ENCODE assay signal across 13 mouse cellular contexts in the genomic region with DNA sequence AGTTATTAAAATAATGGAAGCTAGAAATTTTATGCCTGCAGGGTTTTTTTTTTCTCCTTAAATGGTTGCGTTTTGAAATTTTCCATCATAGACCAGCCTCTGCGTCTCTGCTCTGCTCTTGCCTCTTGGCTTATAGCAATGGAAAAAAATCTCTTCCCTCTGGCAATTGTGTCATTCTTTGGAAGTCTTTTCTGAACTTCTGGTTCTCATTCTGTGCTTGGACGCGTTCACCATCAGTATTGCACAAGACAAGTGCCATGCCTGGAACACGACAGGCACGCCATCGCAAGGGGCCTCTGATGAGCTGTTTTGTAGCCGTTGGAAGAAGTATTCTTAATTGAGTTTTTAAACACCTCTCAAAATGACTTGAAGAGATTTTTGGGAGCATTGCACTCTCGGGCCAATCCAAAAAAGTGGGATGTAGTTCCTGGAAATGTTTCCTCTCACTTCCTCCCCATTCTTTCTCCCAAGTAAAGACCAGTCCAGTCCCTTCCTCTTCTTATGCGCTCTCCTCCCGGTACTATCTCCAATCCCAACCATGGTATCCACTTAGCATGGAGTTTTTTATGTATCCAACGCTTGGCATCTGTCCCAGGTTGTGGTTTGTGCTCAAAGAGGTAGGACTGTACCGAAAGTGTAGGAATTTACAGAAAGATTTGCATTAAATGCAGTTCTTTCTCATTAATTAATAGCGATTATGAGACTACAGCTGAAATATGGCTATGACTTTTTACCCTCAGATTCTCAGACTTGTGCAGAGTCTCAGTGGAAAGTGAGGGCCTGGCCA.
DNase-seq lines count a peak whose midpoint lies in the region; ATAC-seq lines count a peak whose summit lies in the region.
"Had no signal": no experiment of that assay in that cellular context is flagged by ENCODE, and none has a peak within 500 bp of the region (broad histone marks: within the 10 kb centered on the region; RNA-seq: fewer than 3 reads in every experiment).

No protein-coding gene starts in this region.

- no peaks in the 10 kb centered on the region for H3K9me3 ChIP-seq in embryonic facial prominence, embryonic 13.5 days
- no peaks in the 10 kb centered on the region for H3K9me3 ChIP-seq in embryonic facial prominence, embryonic 10.5 days

- no peak for ATAC-seq in embryonic facial prominence, embryonic 13.5 days (ENCODE audit: insufficient number of reproducible peaks, insufficient read depth, low FRiP score, low TSS enrichment, low read depth)

- H3K4me2 ChIP-seq in embryonic facial prominence, embryonic 13.5 days, result no peak overlapping the region

- no peak for DNase-seq in embryonic facial prominence, embryonic 10.5 days (ENCODE audit: low spot score)
- peak; percentile 76 to 80 for DNase-seq in heart, adult 9 months (ENCODE audit: low spot score in 2 of 2)
- peak; percentile 70 for DNase-seq in lung, postnatal 10 days
- DNase-seq in kidney, postnatal 4 days, result no peak
- DNase-seq in layer of hippocampus, postnatal 36 days, result no peak
- no peak for DNase-seq in thymus, postnatal 25 days
- DNase-seq: cerebellum, adult 8-10 months; kidney, postnatal 36 days; right cerebral cortex, postnatal 25 days had no signal

- peak overlapping the region; percentile 51; the same call in 1 of the 2 replicates for H3K27ac ChIP-seq in embryonic facial prominence, embryonic 13.5 days
- no peak overlapping the region for H3K27ac ChIP-seq in embryonic facial prominence, embryonic 10.5 days (replicated peaks)
- H3K27ac ChIP-seq in brown adipose tissue, adult 24 weeks (replicated peaks; ENCODE audit: low read depth, low read length), result peak overlapping the region; percentile 90
- H3K27ac ChIP-seq: macrophage had no signal

- 72% methylated on average over 14 of the region's 14 CpGs for WGBS in embryonic facial prominence, embryonic 13.5 days
- WGBS in embryonic facial prominence, embryonic 10.5 days, result 90% methylated on average over 14 of the region's 14 CpGs

- H3K36me3 ChIP-seq in embryonic facial prominence, embryonic 13.5 days, result no peaks in the 10 kb centered on the region
- H3K36me3 ChIP-seq in embryonic facial prominence, embryonic 10.5 days (replicated peaks), result no peaks in the 10 kb centered on the region

- H3K9ac ChIP-seq in embryonic facial prominence, embryonic 13.5 days, result no peak overlapping the region

- H3K27me3 ChIP-seq in embryonic facial prominence, embryonic 13.5 days, result no peaks in the 10 kb centered on the region
- no peaks in the 10 kb centered on the region for H3K27me3 ChIP-seq in embryonic facial prominence, embryonic 10.5 days (replicated peaks; ENCODE audit: low read depth, poor library complexity, severe bottlenecking)

- no peak overlapping the region for H3K4me3 ChIP-seq in embryonic facial prominence, embryonic 13.5 days
- H3K4me3 ChIP-seq in embryonic facial prominence, embryonic 10.5 days, result no peak overlapping the region
- no peak overlapping the region for H3K4me3 ChIP-seq in brown adipose tissue, adult 24 weeks (ENCODE audit: insufficient read depth, low read depth, low read length)
- H3K4me3 ChIP-seq: erythroblast, embryonic 14.5 days had no signal

- 0 out of 2 replicates have a peak, but pooled peaks cover 5% of the 10 kb centered on the region for H3K4me1 ChIP-seq in embryonic facial prominence, embryonic 13.5 days
- no peaks in the 10 kb centered on the region for H3K4me1 ChIP-seq in embryonic facial prominence, embryonic 10.5 days
- H3K4me1 ChIP-seq in brown adipose tissue, adult 24 weeks (ENCODE audit: control insufficient read depth, insufficient read depth, insufficient read length, low read length), result peaks cover 5% of the 10 kb centered on the region; the same call in 1 of the 2 replicates

Comparison
In these comparisons a context has a peak if more than half of its experiments do, and no peak if none do; other contexts are left out.
1. DNase-seq: peak in heart, adult 9 months (2 of 2) and lung, postnatal 10 days (single experiment); none in embryonic facial prominence, embryonic 10.5 days (single experiment), kidney, postnatal 4 days (0 of 2), layer of hippocampus, postnatal 36 days (0 of 2) and thymus, postnatal 25 days (single experiment).